Mouse (Mus musculus) stomach, embryonic 14.5 days (tissue): ENCODE results near the gene Ntn5. TPM values are rescaled to one million over a fixed set of nuclear protein-coding genes. Genes with fewer than 3 reads are reported as not detected.

Experiments used
- ATAC-seq: fragments of 200-750 bp; cut with Nextera tagmentation; 2 replicates; pipeline ENCODE4 v1.8.0; 2017; ENCODE audit warnings: low read depth, moderate TSS enrichment; ENCODE audit not compliant: insufficient number of reproducible peaks, insufficient read depth, low FRiP score
- H3K27ac ChIP-seq: fragments of 300-500 bp; sonication (generic); 2 replicates; pipeline ENCODE4 v1.5.1; 2014; ENCODE audit warnings: mild to moderate bottlenecking, low read length, moderate library complexity, mixed read lengths
- H3K27me3 ChIP-seq: fragments of 300-500 bp; sonication (generic); 2 replicates; pipeline ENCODE4 v1.6.1; 2014; ENCODE audit warnings: low read length, control low read depth, mixed read lengths; ENCODE audit not compliant: control insufficient read depth, insufficient read depth
- H3K36me3 ChIP-seq: fragments of 300-500 bp; sonication (generic); 2 replicates; pipeline ENCODE4 v1.6.1; 2014; ENCODE audit warnings: mild to moderate bottlenecking, control low read depth, low read length, moderate library complexity, mixed read lengths; ENCODE audit not compliant: control insufficient read depth, insufficient read depth
- H3K4me1 ChIP-seq: fragments of 300-500 bp; sonication (generic); 2 replicates; pipeline ENCODE4 v1.6.1; 2014; ENCODE audit warnings: low read length, control low read depth, mixed read lengths; ENCODE audit not compliant: control insufficient read depth, insufficient read depth
- H3K4me2 ChIP-seq: fragments of 300-500 bp; sonication (generic); replicated peaks from 2 replicates; pipeline ENCODE4 v1.6.1; 2014; ENCODE audit warnings: low read depth, low read length, control low read depth
- H3K4me3 ChIP-seq: fragments of 300-500 bp; sonication (generic); 2 replicates; pipeline ENCODE4 v1.5.1; 2014; ENCODE audit warnings: low read depth, low read length, control low read depth
- H3K9ac ChIP-seq: fragments of 300-500 bp; sonication (generic); replicated peaks from 2 replicates; pipeline ENCODE4 v1.6.1; 2014; ENCODE audit warnings: low read depth, mild to moderate bottlenecking, control low read depth, low read length, moderate library complexity, mixed read lengths
- H3K9me3 ChIP-seq: fragments of 300-500 bp; sonication (generic); 2 replicates; pipeline ENCODE4 v1.6.1; 2016; ENCODE audit warnings: low read depth, low read length, control low read depth; ENCODE audit not compliant: control insufficient read depth
- WGBS: fragments of 180-500 bp; shearing (Covaris S2); extraction: QIAGEN DNeasy Blood & Tissue Kit; methylation state at CpG from one replicate; pipeline ENCODE4 v1.1.7; 2014; 5-methylcytosine and 5-hydroxymethylcytosine counted together
- polyA plus RNA-seq: library from polyadenylated mRNA; unstranded; fragments of >200 nt; fragmentation: Nextera tagmentation; extraction: Ambion mirVana; gene quantifications from 2 replicates; pipeline ENCODE4 v1.2.1, GENCODE M21; 2014

The Ntn5 gene
- polyA plus RNA-seq, 1 experiment from 2014 or later: 0.67 TPM

GRCm38 (mm10) chr7:45667761-45668160 is 16.1 kb upstream of the Ntn5 start:
- H3K4me3 ChIP-seq: no peak overlapping the region
- peaks cover 18% of the 10 kb centered on the region; the same call in 1 of the 2 replicates for H3K4me1 ChIP-seq
- H3K27ac ChIP-seq: no peak overlapping the region
- no peak for ATAC-seq
- no peaks in the 10 kb centered on the region for H3K9me3 ChIP-seq
- H3K4me2 ChIP-seq: no peak overlapping the region
- no peak overlapping the region for H3K9ac ChIP-seq
- H3K27me3 ChIP-seq: no peaks in the 10 kb centered on the region
- WGBS: 76% methylated on average over 14 of the region's 14 CpGs
- H3K36me3 ChIP-seq: no peaks in the 10 kb centered on the region

GRCm38 (mm10) chr7:45668921-45669320 is 14.9 kb upstream of the Ntn5 start:
- WGBS: 94% methylated on average over 9 of the region's 9 CpGs
- no peak overlapping the region for H3K4me2 ChIP-seq
- no peaks in the 10 kb centered on the region for H3K27me3 ChIP-seq
- H3K27ac ChIP-seq: no peak overlapping the region
- no peak overlapping the region for H3K4me3 ChIP-seq
- H3K4me1 ChIP-seq: peaks cover 18% of the 10 kb centered on the region; the same call in 1 of the 2 replicates
- H3K9me3 ChIP-seq: no peaks in the 10 kb centered on the region
- no peak overlapping the region for H3K9ac ChIP-seq
- no peak for ATAC-seq
- H3K36me3 ChIP-seq: no peaks in the 10 kb centered on the region

DNA sequence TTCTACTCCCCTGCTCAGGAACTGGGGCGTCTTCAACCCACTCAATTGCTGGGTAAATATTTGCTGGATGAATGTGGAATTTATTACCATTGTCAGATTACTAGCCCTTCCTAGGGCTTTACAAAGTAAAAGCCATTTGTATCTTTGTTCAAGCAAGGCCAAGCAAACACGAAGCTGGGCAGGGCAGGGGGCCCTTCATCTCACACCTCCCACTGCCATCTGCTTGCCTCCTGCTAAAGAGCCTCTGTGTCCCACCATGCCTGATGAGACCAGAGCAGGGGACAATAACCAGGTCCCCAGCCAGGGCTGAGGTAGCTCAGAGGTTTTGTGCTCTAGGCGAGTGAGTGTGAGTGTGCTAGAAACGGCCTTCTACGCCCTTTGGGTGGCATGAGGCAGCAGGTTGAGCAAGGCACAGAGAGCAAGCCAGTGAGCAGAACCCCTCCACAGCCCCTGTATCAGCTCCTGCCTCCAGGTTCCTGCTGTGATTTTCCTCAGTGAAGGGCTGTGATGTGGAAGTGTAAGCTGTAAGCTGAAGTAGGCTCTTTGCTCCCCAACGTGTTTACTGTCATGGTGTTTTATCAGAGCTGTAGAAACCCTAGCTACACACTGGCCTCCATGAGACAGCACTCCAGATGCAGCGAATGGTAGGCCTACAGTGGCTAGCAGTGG is 6.1 kb upstream of the Ntn5 start:
- H3K9me3 ChIP-seq: no peaks in the 10 kb centered on the region
- H3K27me3 ChIP-seq: no peaks in the 10 kb centered on the region
- no peak overlapping the region for H3K9ac ChIP-seq
- H3K4me1 ChIP-seq: peaks cover 6% of the 10 kb centered on the region; the same call in 1 of the 2 replicates
- no peak overlapping the region for H3K4me2 ChIP-seq
- ATAC-seq: peak; percentile 62
- no peak overlapping the region for H3K4me3 ChIP-seq
- 0 out of 2 replicates have a peak overlapping the region, but pooled peaks have one; percentile 10 for H3K27ac ChIP-seq
- H3K36me3 ChIP-seq: no peaks in the 10 kb centered on the region
- WGBS: 50% methylated on average over 7 of the region's 7 CpGs

DNA sequence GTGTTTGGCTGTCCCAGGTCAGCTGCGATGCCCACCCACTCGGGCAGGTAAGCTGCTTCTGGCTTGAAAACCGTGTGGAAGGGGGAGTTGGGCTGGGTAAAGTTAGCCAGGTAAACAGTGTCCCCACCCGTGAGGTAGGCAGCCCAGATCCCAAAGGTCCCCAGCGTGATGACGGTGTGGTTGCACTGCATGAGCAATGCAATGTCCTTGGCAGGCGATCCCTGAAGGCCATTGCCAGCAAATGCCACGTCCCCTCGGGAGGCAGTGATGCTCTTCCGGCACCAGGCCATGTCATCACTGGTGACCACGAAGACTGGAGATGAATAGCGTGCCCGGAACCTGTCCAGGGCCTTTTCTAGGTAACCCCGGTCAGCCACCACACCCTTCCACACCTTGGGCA is 5.3 kb upstream of the Ntn5 start:
- Histone ChIP-seq H3K9ac (no peak overlapping the region), H3K4me3 (no peak overlapping the region), H3K9me3 (no peaks in the 10 kb centered on the region), H3K4me1 (peaks cover 6% of the 10 kb centered on the region; the same call in 1 of the 2 replicates), H3K4me2 (no peak overlapping the region), H3K36me3 (no peaks in the 10 kb centered on the region), H3K27me3 (no peaks in the 10 kb centered on the region), H3K27ac (no peak overlapping the region)
- ATAC-seq: no peak
- WGBS: 85% methylated on average over 14 of the region's 14 CpGs

GRCm38 (mm10) chr7:45679966-45680621 is 3.7 kb upstream of the Ntn5 start:
- 66% methylated on average over 14 of the region's 14 CpGs for WGBS
- H3K9me3 ChIP-seq: no peaks in the 10 kb centered on the region
- H3K4me1 ChIP-seq: peaks cover 10% of the 10 kb centered on the region; the same call in 1 of the 2 replicates
- H3K27me3 ChIP-seq: no peaks in the 10 kb centered on the region
- no peak overlapping the region for H3K9ac ChIP-seq
- H3K4me3 ChIP-seq: no peak overlapping the region
- no peak for ATAC-seq
- H3K36me3 ChIP-seq: no peaks in the 10 kb centered on the region
- H3K27ac ChIP-seq: peak overlapping the region; percentile 48; the same call in 1 of the 2 replicates
- H3K4me2 ChIP-seq: no peak overlapping the region

- no peak overlapping the region for H3K27ac ChIP-seq
- H3K9me3 ChIP-seq: no peaks in the 10 kb centered on the region
- peaks cover 21% of the 10 kb centered on the region for H3K4me1 ChIP-seq
- WGBS: 81% methylated on average over 8 of the region's 8 CpGs
- H3K9ac ChIP-seq: no peak overlapping the region
- ATAC-seq: no peak
- H3K4me3 ChIP-seq: no peak overlapping the region
- H3K36me3 ChIP-seq: no peaks in the 10 kb centered on the region
- no peak overlapping the region for H3K4me2 ChIP-seq
- no peaks in the 10 kb centered on the region for H3K27me3 ChIP-seq
These were observed 2.6 kb upstream of the Ntn5 start for GRCm38 (mm10) chr7:45681046-45681736.

GRCm38 (mm10) chr7:45682144-45683126 is 1.4 kb upstream of the Ntn5 start:
- H3K9ac ChIP-seq: no peak overlapping the region
- peak; percentile 56 for ATAC-seq
- peak overlapping the region; percentile 24; the same call in 1 of the 2 replicates for H3K27ac ChIP-seq
- H3K9me3 ChIP-seq: no peaks in the 10 kb centered on the region
- no peaks in the 10 kb centered on the region for H3K27me3 ChIP-seq
- WGBS: 29% methylated on average over 14 of the region's 14 CpGs
- H3K4me2 ChIP-seq: peak overlapping the region; percentile 26; the same call in 1 of the 2 replicates
- H3K36me3 ChIP-seq: no peaks in the 10 kb centered on the region
- H3K4me3 ChIP-seq: no peak overlapping the region
- H3K4me1 ChIP-seq: peaks cover 28% of the 10 kb centered on the region
